Mouse (Mus musculus) intestine, embryonic 16.5 days (tissue): Measurements from ENCODE around the gene Pltp. TPM values are rescaled to one million over a fixed set of nuclear protein-coding genes. Genes with fewer than 3 reads are reported as not detected.

Experiments
- ATAC-seq: fragments of 200-750 bp; cut with Nextera tagmentation; 2 replicates; pipeline ENCODE4 v1.8.0; 2017; ENCODE audit warnings: moderate TSS enrichment, moderate library complexity
- H3K27ac ChIP-seq: fragments of 300-500 bp; sonication (generic); 2 replicates; pipeline ENCODE4 v1.5.1; 2014; ENCODE audit warnings: mild to moderate bottlenecking, low read length
- H3K27me3 ChIP-seq: fragments of 300-500 bp; sonication (generic); replicated peaks from 2 replicates; pipeline ENCODE4 v1.6.1; 2014; ENCODE audit warnings: low read length, control low read depth, mixed read lengths; ENCODE audit not compliant: control insufficient read depth, insufficient read depth
- H3K36me3 ChIP-seq: fragments of 300-500 bp; sonication (generic); 2 replicates; pipeline ENCODE4 v1.6.1; 2014; ENCODE audit warnings: low read length, control low read depth; ENCODE audit not compliant: control insufficient read depth, insufficient read depth
- H3K4me1 ChIP-seq: fragments of 300-500 bp; sonication (generic); 2 replicates; pipeline ENCODE4 v1.6.1; 2014; ENCODE audit warnings: low read length, control low read depth, mixed read lengths; ENCODE audit not compliant: control insufficient read depth, insufficient read depth
- H3K4me2 ChIP-seq: fragments of 300-500 bp; sonication (generic); 2 replicates; pipeline ENCODE4 v1.6.1; 2014; ENCODE audit warnings: low read depth, low read length, control low read depth
- H3K4me3 ChIP-seq: fragments of 300-500 bp; sonication (generic); 2 replicates; pipeline ENCODE4 v1.5.1; 2014; ENCODE audit warnings: mild to moderate bottlenecking, low read length
- H3K9ac ChIP-seq: fragments of 300-500 bp; sonication (generic); 2 replicates; pipeline ENCODE4 v1.6.1; 2014; ENCODE audit warnings: low read depth, low read length
- H3K9me3 ChIP-seq: fragments of 300-500 bp; sonication (generic); 2 replicates; pipeline ENCODE4 v1.6.1; 2016; ENCODE audit warnings: low read length, control low read depth; ENCODE audit not compliant: control insufficient read depth
- WGBS: fragments of 180-500 bp; shearing (Covaris S2); extraction: QIAGEN DNeasy Blood & Tissue Kit; methylation state at CpG from one replicate; pipeline ENCODE4 v1.1.7; 2014; 5-methylcytosine and 5-hydroxymethylcytosine counted together
- polyA plus RNA-seq: library from polyadenylated mRNA; unstranded; fragments of >200 nt; fragmentation: Nextera tagmentation; extraction: Ambion mirVana; gene quantifications from 2 replicates; pipeline ENCODE4 v1.2.1, GENCODE M21; 2015

Pltp gene
- polyA plus RNA-seq, 1 experiment from 2014 or later: 31.5 TPM

- Histone ChIP-seq H3K9ac (peak overlapping the region; percentile 68), H3K9me3 (no peaks in the 10 kb centered on the region), H3K27ac (peak overlapping the region; percentile 64), H3K4me2 (peak overlapping the region; percentile 64), H3K36me3 (peaks cover 21% of the 10 kb centered on the region), H3K4me3 (peak overlapping the region; percentile 73), H3K4me1 (peaks cover 6% of the 10 kb centered on the region), H3K27me3 (no peaks in the 10 kb centered on the region)
- WGBS: under 1% methylated on average over 10 of the region's 10 CpGs
- peak; percentile 80 for ATAC-seq
Observed at GRCm38 (mm10) chr2:164823181-164823585, 34.3 kb downstream of the Pltp start.

GRCm38 (mm10) chr2:164822636-164823165 is 34.8 kb downstream of the Pltp start, which contains the start of gene Zswim1:
TSS of gene Zswim1 (plus strand) at chr2:164822686.
- WGBS: 1% methylated on average over 32 of the region's 32 CpGs
- Histone ChIP-seq H3K4me1 (peaks cover 7% of the 10 kb centered on the region), H3K36me3 (peaks cover 21% of the 10 kb centered on the region), H3K9ac (peak within 1 kb of the TSS; percentile 68), H3K27me3 (no peaks in the 10 kb centered on the region), H3K9me3 (no peaks in the 10 kb centered on the region), H3K4me2 (peak within 1 kb of the TSS; percentile 64), H3K27ac (peak within 1 kb of the TSS; percentile 64), H3K4me3 (peak within 1 kb of the TSS; percentile 73)
- ATAC-seq: peak; percentile 100

- Histone ChIP-seq H3K9ac (no peak overlapping the region), H3K27me3 (no peaks in the 10 kb centered on the region), H3K4me1 (peaks cover 13% of the 10 kb centered on the region), H3K27ac (no peak overlapping the region), H3K36me3 (peaks cover 15% of the 10 kb centered on the region), H3K4me3 (no peak overlapping the region), H3K9me3 (no peaks in the 10 kb centered on the region), H3K4me2 (no peak overlapping the region)
- ATAC-seq: no peak
- 84% methylated on average over 6 of the region's 6 CpGs for WGBS
Observed at GRCm38 (mm10) chr2:164821060-164821459, 36.5 kb downstream of the Pltp start.

GRCm38 (mm10) chr2:164817703-164818102 is 39.8 kb downstream of the Pltp start:
- ATAC-seq: no peak
- peaks cover 12% of the 10 kb centered on the region for H3K4me1 ChIP-seq
- H3K9ac ChIP-seq: no peak overlapping the region
- H3K27ac ChIP-seq: no peak overlapping the region
- 60% methylated on average over 5 of the region's 5 CpGs for WGBS
- H3K27me3 ChIP-seq: no peaks in the 10 kb centered on the region
- no peak overlapping the region for H3K4me2 ChIP-seq
- 0 out of 2 replicates have a peak, but pooled peaks cover 2% of the 10 kb centered on the region for H3K36me3 ChIP-seq
- H3K9me3 ChIP-seq: no peaks in the 10 kb centered on the region
- H3K4me3 ChIP-seq: no peak overlapping the region

GRCm38 (mm10) chr2:164817206-164817605 is 40.3 kb downstream of the Pltp start:
- Histone ChIP-seq H3K4me3 (no peak overlapping the region), H3K4me2 (no peak overlapping the region), H3K27ac (no peak overlapping the region), H3K9ac (no peak overlapping the region), H3K27me3 (no peaks in the 10 kb centered on the region), H3K36me3 (0 out of 2 replicates have a peak, but pooled peaks cover 2% of the 10 kb centered on the region), H3K4me1 (peaks cover 12% of the 10 kb centered on the region), H3K9me3 (no peaks in the 10 kb centered on the region)
- no peak for ATAC-seq
- WGBS: 77% methylated on average over 6 of the region's 6 CpGs

GRCm38 (mm10) chr2:164815821-164816220 is 41.7 kb downstream of the Pltp start:
- no peak overlapping the region for H3K9ac ChIP-seq
- WGBS: 88% methylated on average over 8 of the region's 8 CpGs
- no peak overlapping the region for H3K4me3 ChIP-seq
- H3K27me3 ChIP-seq: no peaks in the 10 kb centered on the region
- H3K4me1 ChIP-seq: peaks cover 12% of the 10 kb centered on the region
- H3K27ac ChIP-seq: no peak overlapping the region
- no peak overlapping the region for H3K4me2 ChIP-seq
- H3K36me3 ChIP-seq: no peaks in the 10 kb centered on the region
- ATAC-seq: no peak
- no peaks in the 10 kb centered on the region for H3K9me3 ChIP-seq

- Histone ChIP-seq H3K36me3 (no peaks in the 10 kb centered on the region), H3K9me3 (no peaks in the 10 kb centered on the region), H3K4me1 (peaks cover 12% of the 10 kb centered on the region), H3K4me2 (no peak overlapping the region), H3K27ac (no peak overlapping the region), H3K9ac (no peak overlapping the region), H3K27me3 (no peaks in the 10 kb centered on the region), H3K4me3 (no peak overlapping the region)
- no peak for ATAC-seq
- WGBS: 87% methylated on average over 5 of the region's 5 CpGs
Observed at GRCm38 (mm10) chr2:164815348-164815747, 42.2 kb downstream of the Pltp start.

GRCm38 (mm10) chr2:164813557-164813956 is 44.0 kb downstream of the Pltp start:
- no peaks in the 10 kb centered on the region for H3K27me3 ChIP-seq
- H3K4me3 ChIP-seq: no peak overlapping the region
- no peak overlapping the region for H3K27ac ChIP-seq
- peak; percentile 54 for ATAC-seq
- H3K36me3 ChIP-seq: no peaks in the 10 kb centered on the region; the same call in 1 of the 2 replicates
- H3K9me3 ChIP-seq: no peaks in the 10 kb centered on the region
- peaks cover 12% of the 10 kb centered on the region for H3K4me1 ChIP-seq
- 57% methylated on average over 2 of the region's 2 CpGs for WGBS
- H3K9ac ChIP-seq: no peak overlapping the region
- H3K4me2 ChIP-seq: no peak overlapping the region

GRCm38 (mm10) chr2:164806614-164807013 is 50.9 kb downstream of the Pltp start:
- Histone ChIP-seq H3K4me1 (peaks cover 13% of the 10 kb centered on the region), H3K27ac (peak overlapping the region; percentile 33; the same call in 1 of the 2 replicates), H3K4me3 (0 out of 2 replicates have a peak overlapping the region, but pooled peaks have one; percentile 67), H3K27me3 (no peaks in the 10 kb centered on the region), H3K9ac (no peak overlapping the region), H3K36me3 (no peaks in the 10 kb centered on the region; the same call in 1 of the 2 replicates), H3K4me2 (peak overlapping the region; percentile 59; the same call in 1 of the 2 replicates), H3K9me3 (no peaks in the 10 kb centered on the region)
- 58% methylated on average over 7 of the region's 7 CpGs for WGBS
- ATAC-seq: 0 out of 2 replicates have a peak, but pooled peaks have one; percentile 15
